Mouse (Mus musculus) embryonic facial prominence, embryonic 14.5 days (tissue): ENCODE data around the gene Mtfp1. TPM values are rescaled to one million over a fixed set of nuclear protein-coding genes. Genes with fewer than 3 reads are reported as not detected.
A peak's percentile ranks its signal among the peaks of the same experiment; 100 is the strongest.

ENCODE experiments used
- ATAC-seq: fragments of 200-750 bp; cut with Nextera tagmentation; 2 replicates; pipeline ENCODE4 v1.8.0; 2017; ENCODE audit warnings: low read depth, moderate number of reproducible peaks, moderate TSS enrichment
- DNase-seq: peaks from one replicate; pipeline ENCODE4 v3.0.0-alpha.2; 2015; ENCODE audit warnings: low spot score
- H3K27ac ChIP-seq: fragments of 300-500 bp; sonication (generic); replicated peaks from 2 replicates; pipeline ENCODE4 v1.5.1; 2014; ENCODE audit warnings: low read depth, mild to moderate bottlenecking, low read length, moderate library complexity
- H3K27me3 ChIP-seq: fragments of 300-500 bp; sonication (generic); replicated peaks from 2 replicates; pipeline ENCODE4 v1.6.1; 2014; ENCODE audit warnings: low read length; ENCODE audit not compliant: control insufficient read depth, insufficient read depth
- H3K36me3 ChIP-seq: fragments of 300-500 bp; sonication (generic); 2 replicates; pipeline ENCODE4 v1.6.1; 2014; ENCODE audit warnings: low read length, mixed read lengths; ENCODE audit not compliant: control insufficient read depth, insufficient read depth
- H3K4me1 ChIP-seq: fragments of 300-500 bp; sonication (generic); 2 replicates; pipeline ENCODE4 v1.6.1; 2014; ENCODE audit warnings: antibody characterized with exemption, low read length; ENCODE audit not compliant: control insufficient read depth, insufficient read depth
- H3K4me2 ChIP-seq: fragments of 300-500 bp; sonication (generic); 2 replicates; pipeline ENCODE4 v1.6.1; 2014; ENCODE audit warnings: low read depth, mild to moderate bottlenecking, low read length, moderate library complexity, mixed read lengths
- H3K4me3 ChIP-seq: fragments of 300-500 bp; sonication (generic); 2 replicates; pipeline ENCODE4 v1.5.1; 2014; ENCODE audit warnings: low read depth, mild to moderate bottlenecking, low read length
- H3K9ac ChIP-seq: fragments of 300-500 bp; sonication (generic); 2 replicates; pipeline ENCODE4 v1.6.1; 2014; ENCODE audit warnings: low read depth, mild to moderate bottlenecking, low read length, moderate library complexity, mixed read lengths
- H3K9me3 ChIP-seq: fragments of 300-500 bp; sonication (generic); 2 replicates; pipeline ENCODE4 v1.6.1; 2016; ENCODE audit warnings: low read length; ENCODE audit not compliant: control insufficient read depth
- WGBS: fragments of 180-500 bp; shearing (Covaris S2); extraction: QIAGEN DNeasy Blood & Tissue Kit; methylation state at CpG from one replicate; pipeline ENCODE4 v1.1.7; 2014; 5-methylcytosine and 5-hydroxymethylcytosine counted together
- microRNA-seq: library from miRNA; unstranded; fragments of <30 nt; microRNA quantifications from one replicate; pipeline ENCODE4, GENCODE M21; 2016; ENCODE audit warnings: borderline number of aligned reads
- polyA plus RNA-seq: library from polyadenylated mRNA; unstranded; fragments of >200 nt; fragmentation: Nextera tagmentation; extraction: Ambion mirVana; gene quantifications from 2 replicates; pipeline ENCODE4 v1.2.1, GENCODE M21; 2014

Mtfp1 gene
- polyA plus RNA-seq, 1 experiment from 2014 or later: 7.5 TPM

- Histone ChIP-seq H3K9me3 (no peaks in the 10 kb centered on the region), H3K27ac (no peak overlapping the region), H3K9ac (no peak overlapping the region), H3K4me2 (no peak overlapping the region), H3K36me3 (no peaks in the 10 kb centered on the region), H3K4me1 (no peaks in the 10 kb centered on the region), H3K4me3 (no peak overlapping the region), H3K27me3 (no peaks in the 10 kb centered on the region)
- WGBS: 84% methylated on average over 6 of the region's 6 CpGs
- ATAC-seq: no peak
- no peak for DNase-seq
These were observed 46.8 kb downstream of the Mtfp1 start for GRCm38 (mm10) chr11:4048438-4048837.

- DNase-seq (no peak), ATAC-seq (no peak)
- Histone ChIP-seq H3K4me2 (no peak overlapping the region), H3K27me3 (no peaks in the 10 kb centered on the region), H3K4me1 (no peaks in the 10 kb centered on the region), H3K36me3 (no peaks in the 10 kb centered on the region), H3K9me3 (no peaks in the 10 kb centered on the region), H3K9ac (no peak overlapping the region), H3K4me3 (no peak overlapping the region), H3K27ac (no peak overlapping the region)
- 87% methylated on average over 2 of the region's 2 CpGs for WGBS
These were observed 47.5 kb downstream of the Mtfp1 start for GRCm38 (mm10) chr11:4047766-4048165.

GRCm38 (mm10) chr11:4046526-4046925, 48.7 kb downstream of the Mtfp1 start:
- DNase-seq (peak; percentile 51), ATAC-seq (no peak)
- Histone ChIP-seq H3K4me2 (no peak overlapping the region), H3K36me3 (no peaks in the 10 kb centered on the region), H3K4me3 (no peak overlapping the region), H3K4me1 (no peaks in the 10 kb centered on the region), H3K27ac (no peak overlapping the region), H3K9me3 (no peaks in the 10 kb centered on the region), H3K27me3 (no peaks in the 10 kb centered on the region), H3K9ac (no peak overlapping the region)
- WGBS: 65% methylated on average over 5 of the region's 5 CpGs

- ATAC-seq: no peak
- 88% methylated on average over 7 of the region's 7 CpGs for WGBS
- no peak overlapping the region for H3K4me2 ChIP-seq
- no peaks in the 10 kb centered on the region for H3K9me3 ChIP-seq
- no peak overlapping the region for H3K9ac ChIP-seq
- H3K27me3 ChIP-seq: no peaks in the 10 kb centered on the region
- no peaks in the 10 kb centered on the region for H3K36me3 ChIP-seq
- H3K4me3 ChIP-seq: no peak overlapping the region
- DNase-seq: no peak
- H3K27ac ChIP-seq: no peak overlapping the region
- H3K4me1 ChIP-seq: no peaks in the 10 kb centered on the region
These were observed 52.2 kb downstream of the Mtfp1 start for GRCm38 (mm10) chr11:4043081-4043480.

Small RNA genes lying within 50 kb of the gene (microRNA-seq; reads per million reads assigned to microRNA genes)
- 1.5 reads per million for gene Mir3060

Other genes with a start within 250 kb of the Mtfp1 start
- gene Osbp2, start 231.5 kb downstream of the Mtfp1 start, polyA plus RNA-seq: 0.93 and 1.3 TPM in 2 replicates
- gene 4921536K21Rik, start 200.3 kb downstream of the Mtfp1 start, polyA plus RNA-seq: 0.17 and 0.21 TPM in 2 replicates
- 10.0 and 10.5 TPM in 2 replicates for gene Dusp18, start 200.2 kb downstream of the Mtfp1 start, polyA plus RNA-seq
- gene Slc35e4, start 180.8 kb downstream of the Mtfp1 start, polyA plus RNA-seq: 5.8 and 6.4 TPM in 2 replicates
- gene Tcn2, start 163.3 kb downstream of the Mtfp1 start, polyA plus RNA-seq: 49.0 and 50.4 TPM in 2 replicates
- 59.7 and 62.9 TPM in 2 replicates for gene Pes1, start 131.5 kb downstream of the Mtfp1 start, polyA plus RNA-seq
- gene 4930556J24Rik, start 118.7 kb downstream of the Mtfp1 start, polyA plus RNA-seq: not detected in 2 replicates
- 3.2 and 3.3 TPM in 2 replicates for gene Gal3st1, start 111.8 kb downstream of the Mtfp1 start, polyA plus RNA-seq
- 0.29 and 0.88 TPM in 2 replicates for gene Sec14l4, start 64.0 kb downstream of the Mtfp1 start, polyA plus RNA-seq
- 1.7 and 6.8 TPM in 2 replicates for gene Sec14l3, start 30.6 kb downstream of the Mtfp1 start, polyA plus RNA-seq
- gene Sec14l2, start 28.0 kb upstream of the Mtfp1 start, polyA plus RNA-seq: 2.2 and 3.2 TPM in 2 replicates
- 34.8 and 36.5 TPM in 2 replicates for gene Rnf215, start 39.8 kb upstream of the Mtfp1 start, polyA plus RNA-seq
- 6.1 and 6.7 TPM in 2 replicates for gene Ccdc157, start 64.8 kb upstream of the Mtfp1 start, polyA plus RNA-seq
- gene Sf3a1, start 64.9 kb upstream of the Mtfp1 start, polyA plus RNA-seq: 51.4 and 54.0 TPM in 2 replicates
- 30.6 and 31.0 TPM in 2 replicates for gene Tbc1d10a, start 91.3 kb upstream of the Mtfp1 start, polyA plus RNA-seq
- gene Castor1, start 122.8 kb upstream of the Mtfp1 start, polyA plus RNA-seq: 11.5 and 12.7 TPM in 2 replicates
- gene Osm, start 141.0 kb upstream of the Mtfp1 start, polyA plus RNA-seq: 0.12 and 0.17 TPM in 2 replicates
- 0.57 and 0.67 TPM in 2 replicates for gene Lif, start 162.1 kb upstream of the Mtfp1 start, polyA plus RNA-seq